Mouse (Mus musculus) adrenal gland, postnatal 25 days (tissue): Measurements from ENCODE around the gene Kcnh1. TPM values are rescaled to one million over a fixed set of nuclear protein-coding genes. Genes with fewer than 3 reads are reported as not detected.

ENCODE experiments used
- DNase-seq: peaks from one replicate; pipeline ENCODE4 v3.0.0; 2021; ENCODE audit warnings: mixed read lengths
- total RNA-seq: library from RNA; stranded (reverse); gene quantifications from 2 replicates; pipeline ENCODE4 v1.2.3, GENCODE M21; 2021

Kcnh1 gene
- total RNA-seq, 1 experiment from 2014 or later = 0.30 TPM

- no peak for DNase-seq
Measured at GRCm38 (mm10) chr1:192324223-192324622, 133.6 kb downstream of the Kcnh1 start.

- no peak for DNase-seq
Measured at GRCm38 (mm10) chr1:192327052-192327451, 136.5 kb downstream of the Kcnh1 start.

- DNase-seq = no peak
Measured at GRCm38 (mm10) chr1:192331207-192331606, 140.6 kb downstream of the Kcnh1 start.

- DNase-seq = no peak
Measured at GRCm38 (mm10) chr1:192336029-192336428, 145.5 kb downstream of the Kcnh1 start.

GRCm38 (mm10) chr1:192339361-192340077 is 148.9 kb downstream of the Kcnh1 start:
- no peak for DNase-seq

- DNase-seq = no peak
Measured at GRCm38 (mm10) chr1:192341774-192342173, 151.2 kb downstream of the Kcnh1 start.

- DNase-seq = no peak
Measured at GRCm38 (mm10) chr1:192343996-192344395, 153.4 kb downstream of the Kcnh1 start.

GRCm38 (mm10) chr1:192347327-192347726 is 156.8 kb downstream of the Kcnh1 start:
- DNase-seq = no peak

GRCm38 (mm10) chr1:192356231-192356630 is 165.7 kb downstream of the Kcnh1 start:
- no peak for DNase-seq

GRCm38 (mm10) chr1:192359212-192359611 is 168.6 kb downstream of the Kcnh1 start:
- DNase-seq = no peak

GRCm38 (mm10) chr1:192368336-192368735 is 177.8 kb downstream of the Kcnh1 start:
- DNase-seq = no peak

- no peak for DNase-seq
Measured at GRCm38 (mm10) chr1:192371943-192372614, 181.5 kb downstream of the Kcnh1 start.

GRCm38 (mm10) chr1:192378546-192379075 is 188.0 kb downstream of the Kcnh1 start:
- DNase-seq = no peak

- DNase-seq = no peak
Measured at GRCm38 (mm10) chr1:192380596-192381041, 190.0 kb downstream of the Kcnh1 start.

- no peak for DNase-seq
Measured at GRCm38 (mm10) chr1:192387624-192388023, 197.1 kb downstream of the Kcnh1 start.

- DNase-seq = no peak
Measured at GRCm38 (mm10) chr1:192391041-192391440, 200.5 kb downstream of the Kcnh1 start.

GRCm38 (mm10) chr1:192392232-192392631 is 201.7 kb downstream of the Kcnh1 start:
- no peak for DNase-seq

GRCm38 (mm10) chr1:192399667-192400490 is 209.3 kb downstream of the Kcnh1 start:
- DNase-seq = no peak

GRCm38 (mm10) chr1:192400991-192401390 is 210.4 kb downstream of the Kcnh1 start:
- peak; percentile 10 for DNase-seq

GRCm38 (mm10) chr1:192402911-192403704 is 212.5 kb downstream of the Kcnh1 start:
- peak; percentile 23 for DNase-seq

- no peak for DNase-seq
Measured at GRCm38 (mm10) chr1:192405136-192405535, 214.6 kb downstream of the Kcnh1 start.

- DNase-seq = no peak
Measured at GRCm38 (mm10) chr1:192406589-192406988, 216.0 kb downstream of the Kcnh1 start.
